Mouse (Mus musculus) thymus, adult 18-20 months (tissue): ENCODE results near the gene Olfr1164.

Experiments
- DNase-seq, 2 experiments: peaks; one replicate each; pipeline ENCODE4 v3.0.0; 2022; ENCODE audit warnings: mixed read lengths in 2 of 2

Olfr1164 gene

DNA sequence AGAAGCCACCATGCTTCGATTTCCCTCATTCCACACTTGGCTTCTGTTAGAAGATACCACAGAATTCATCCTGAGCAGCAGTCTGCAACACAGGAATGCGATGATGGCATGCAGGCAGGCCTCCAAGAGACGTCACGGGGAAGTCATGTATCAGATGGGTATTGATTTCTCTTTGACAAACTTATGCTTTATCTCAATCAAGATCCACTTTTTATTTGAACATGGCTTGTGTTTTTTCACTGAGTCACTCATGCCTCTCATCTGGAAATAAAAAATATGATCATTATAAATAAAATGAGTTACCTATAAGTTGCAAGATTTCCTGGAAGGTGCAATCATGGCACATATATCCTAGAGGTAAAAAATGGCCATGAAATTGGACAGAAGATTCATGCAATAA is at the start of gene Olfr1164:
Gene Olfr1164, minus strand, starts transcription at position 101 of the 400 bp plus-strand sequence.
- no peak for DNase-seq

- no peak for DNase-seq
Observed at GRCm38 (mm10) chr2:88128172-88128571, 34.4 kb upstream of the Olfr1164 start, which contains the start of gene Olfr1166. Gene Olfr1166 (minus strand): TSS chr2:88128272.

GRCm38 (mm10) chr2:88071730-88072129 is 22.0 kb downstream of the Olfr1164 start, which contains the start of gene Olfr1163:
Gene Olfr1163 (minus strand): TSS chr2:88071830.
- DNase-seq, result no peak

- no peak for DNase-seq
Observed at GRCm38 (mm10) chr2:88063587-88063986, 30.2 kb downstream of the Olfr1164 start.

- no peak for DNase-seq
Observed at GRCm38 (mm10) chr2:88051029-88051428, 42.7 kb downstream of the Olfr1164 start, which contains the start of gene Olfr1162. Gene Olfr1162 (minus strand): TSS chr2:88051129.
